Mouse (Mus musculus) lung, adult 2 months (tissue): ENCODE results near the gene Olfr191. TPM values are rescaled to one million over a fixed set of nuclear protein-coding genes. Genes with fewer than 3 reads are reported as not detected.
"Not testable (repeated sequence)": the region's sequence is repeated elsewhere in the genome, so short reads cannot be mapped to it uniquely, and the experiment has no call there.

ENCODE experiments used
- DNase-seq: peaks from one replicate; pipeline ENCODE4 v3.0.0; 2022
- H3K4me1 ChIP-seq: fragments of 200-500 bp; 2 replicates; pipeline ENCODE4 v1.6.1; 2011; ENCODE audit warnings: low read length; ENCODE audit not compliant: control insufficient read depth, insufficient read depth
- H3K4me3 ChIP-seq: fragments of 200-500 bp; replicated peaks from 2 replicates; pipeline ENCODE3; 2011; ENCODE audit warnings: low read depth, mild to moderate bottlenecking, control low read depth, low read length; ENCODE audit errors: extremely low read depth
- CTCF ChIP-seq: fragments of 200-500 bp; IDR thresholded peaks from 2 replicates; pipeline ENCODE4 v1.5.1; 2011; ENCODE audit warnings: mild to moderate bottlenecking, low read length, control low read depth; ENCODE audit not compliant: insufficient read depth
- POLR2A ChIP-seq: fragments of 200-500 bp; IDR thresholded peaks from 2 replicates; pipeline ENCODE4 v1.6.1; 2011; ENCODE audit warnings: low read depth, mild to moderate bottlenecking, control low read depth, low read length, borderline replicate concordance; ENCODE audit errors: extremely low read depth
- WGBS: fragments of 180-500 bp; shearing (Covaris S2); methylation state at CpG from one replicate; pipeline ENCODE4 v1.1.7; 2018; 5-methylcytosine and 5-hydroxymethylcytosine counted together
- polyA plus RNA-seq: library from polyadenylated mRNA; depleted of rRNA; stranded (reverse); fragments of >200 nt; gene quantifications from 2 replicates; pipeline ENCODE4 v1.2.3, GENCODE M21; 2012; rRNA removed

Gene Olfr191
- polyA plus RNA-seq = not detected in 2 replicates

- 40% methylated on average over 1 of the region's 1 CpGs for WGBS
- not testable (repeated sequence) for H3K4me3 ChIP-seq, H3K4me1 ChIP-seq, DNase-seq
Measured at GRCm38 (mm10) chr16:59089722-59090121, at the start of gene Olfr191. Olfr191 (minus strand) TSS chr16:59089822.

GRCm38 (mm10) chr16:59130740-59131139 lies 41.1 kb upstream of the Olfr191 start:
- TF ChIP-seq CTCF (no peak), POLR2A (no peak)
- no peak for DNase-seq
- WGBS = 76% methylated on average over 1 of the region's 1 CpGs
- H3K4me3 ChIP-seq = no peak overlapping the region
- no peaks in the 10 kb centered on the region for H3K4me1 ChIP-seq

GRCm38 (mm10) chr16:59120969-59121368 lies 31.3 kb upstream of the Olfr191 start, which contains the start of gene Olfr194:
Olfr194 (minus strand) TSS chr16:59121069.
- no peak within 1 kb of the TSS for H3K4me3 ChIP-seq
- no peak for TF ChIP-seq POLR2A
- no peak for TF ChIP-seq CTCF
- no peaks in the 10 kb centered on the region for H3K4me1 ChIP-seq
- DNase-seq = no peak

GRCm38 (mm10) chr16:59111781-59112180 lies 22.2 kb upstream of the Olfr191 start, which contains the start of gene Olfr193:
Olfr193 (minus strand) TSS chr16:59111881.
- Histone ChIP-seq H3K4me1 (no peaks in the 10 kb centered on the region), H3K4me3 (no peak within 1 kb of the TSS)
- no peak for DNase-seq
- TF ChIP-seq POLR2A (no peak), CTCF (no peak)
- WGBS = 91% methylated on average over 1 of the region's 1 CpGs

GRCm38 (mm10) chr16:59108522-59108921 lies 18.9 kb upstream of the Olfr191 start:
- H3K4me3 ChIP-seq, H3K4me1 ChIP-seq, DNase-seq: not testable (repeated sequence)
- 34% methylated on average over 5 of the region's 5 CpGs for WGBS

- Histone ChIP-seq H3K4me1 (no peaks in the 10 kb centered on the region), H3K4me3 (no peak overlapping the region)
- no peak for DNase-seq
- 68% methylated on average over 2 of the region's 2 CpGs for WGBS
- TF ChIP-seq CTCF (no peak), POLR2A (no peak)
Measured at GRCm38 (mm10) chr16:59105312-59105711, 15.7 kb upstream of the Olfr191 start.

- not testable (repeated sequence) for H3K4me1 ChIP-seq, DNase-seq, H3K4me3 ChIP-seq
- 78% methylated on average over 2 of the region's 2 CpGs for WGBS
Measured at GRCm38 (mm10) chr16:59081113-59081512, 8.5 kb downstream of the Olfr191 start.

GRCm38 (mm10) chr16:59077905-59078304 lies 11.7 kb downstream of the Olfr191 start, which contains the start of gene Olfr190:
Olfr190 (minus strand) TSS chr16:59078005.
- 80% methylated on average over 5 of the region's 5 CpGs for WGBS
- no peak for DNase-seq
- no peak within 1 kb of the TSS for H3K4me3 ChIP-seq
- no peak for TF ChIP-seq CTCF
- TF ChIP-seq POLR2A = no peak
- no peaks in the 10 kb centered on the region for H3K4me1 ChIP-seq

- 81% methylated on average over 1 of the region's 1 CpGs for WGBS
- TF ChIP-seq POLR2A = no peak
- no peak for TF ChIP-seq CTCF
- DNase-seq = no peak
- no peaks in the 10 kb centered on the region for H3K4me1 ChIP-seq
- no peak overlapping the region for H3K4me3 ChIP-seq
Measured at GRCm38 (mm10) chr16:59073520-59073919, 16.1 kb downstream of the Olfr191 start.

- TF ChIP-seq POLR2A (no peak), CTCF (no peak)
- Histone ChIP-seq H3K4me3 (no peak overlapping the region), H3K4me1 (no peaks in the 10 kb centered on the region)
- no peak for DNase-seq
Measured at GRCm38 (mm10) chr16:59071755-59072154, 17.9 kb downstream of the Olfr191 start.

- not testable (repeated sequence) for H3K4me1 ChIP-seq, H3K4me3 ChIP-seq, DNase-seq
- 49% methylated on average over 3 of the region's 3 CpGs for WGBS
Measured at GRCm38 (mm10) chr16:59062411-59062810, 27.2 kb downstream of the Olfr191 start.

- not testable (repeated sequence) for DNase-seq, H3K4me1 ChIP-seq, H3K4me3 ChIP-seq
- 91% methylated on average over 2 of the region's 2 CpGs for WGBS
Measured at GRCm38 (mm10) chr16:59049286-59049685, 40.3 kb downstream of the Olfr191 start.
